Mouse (Mus musculus): ENCODE results near the gene Slc41a1. TPM values are rescaled to one million over a fixed set of nuclear protein-coding genes. Genes with fewer than 3 reads are reported as not detected.

Gene Slc41a1
- polyA plus RNA-seq (2012; ENCODE audit: insufficient read depth, insufficient read length, low replicate concordance, missing spikeins) = not detected in 2 replicates

DNA sequence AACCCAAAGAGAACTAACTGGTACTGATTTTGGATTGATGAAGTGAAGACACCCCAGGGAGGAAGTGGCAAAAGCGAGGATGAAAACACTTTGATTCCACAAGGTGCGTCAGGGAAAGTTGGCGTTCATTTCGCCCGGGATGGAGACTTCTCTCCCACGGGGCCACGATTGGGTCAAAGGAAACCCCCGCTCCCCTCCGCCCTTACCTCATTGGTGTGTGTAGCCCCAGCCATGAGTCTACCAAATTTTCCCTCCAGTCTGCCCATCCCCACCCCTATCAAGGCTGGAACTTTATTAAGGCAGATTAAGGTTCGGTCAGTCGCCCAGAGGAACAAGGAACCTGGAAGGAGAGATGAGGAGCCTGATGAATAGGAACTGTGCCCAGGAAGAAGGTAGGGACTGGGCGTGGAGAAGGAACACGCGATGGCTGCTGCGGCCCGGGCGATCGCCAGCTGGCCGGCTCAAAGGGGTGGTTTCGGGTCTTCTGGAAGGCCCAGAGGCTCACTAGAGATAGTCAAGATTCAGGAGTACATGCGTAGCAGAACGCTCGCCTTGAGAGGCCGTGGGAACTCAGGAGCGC is at the start of gene Slc41a1:
Gene Slc41a1, plus strand, starts transcription at position 287 of the 580 bp plus-strand sequence.
- 7% methylated on average over 25 of the region's 25 CpGs for WGBS
- peak within 1 kb of the TSS; percentile 73 for H3K4me3 ChIP-seq (ENCODE audit: insufficient read depth, low read depth, low read length)
- TF ChIP-seq POLR2A (IDR thresholded peaks at IDR 0.05; ENCODE audit: insufficient read depth, low read depth, low read length) (no peak), CTCF (IDR thresholded peaks at IDR 0.05; ENCODE audit: insufficient read depth, low read depth, low read length) (no peak)
- H3K4me1 ChIP-seq (ENCODE audit: control insufficient read depth, insufficient read depth, low read length) = peaks cover 25% of the 10 kb centered on the region
- H3K27ac ChIP-seq (ENCODE audit: insufficient read depth, low read depth, low read length) = peak within 1 kb of the TSS; percentile 52

DNA sequence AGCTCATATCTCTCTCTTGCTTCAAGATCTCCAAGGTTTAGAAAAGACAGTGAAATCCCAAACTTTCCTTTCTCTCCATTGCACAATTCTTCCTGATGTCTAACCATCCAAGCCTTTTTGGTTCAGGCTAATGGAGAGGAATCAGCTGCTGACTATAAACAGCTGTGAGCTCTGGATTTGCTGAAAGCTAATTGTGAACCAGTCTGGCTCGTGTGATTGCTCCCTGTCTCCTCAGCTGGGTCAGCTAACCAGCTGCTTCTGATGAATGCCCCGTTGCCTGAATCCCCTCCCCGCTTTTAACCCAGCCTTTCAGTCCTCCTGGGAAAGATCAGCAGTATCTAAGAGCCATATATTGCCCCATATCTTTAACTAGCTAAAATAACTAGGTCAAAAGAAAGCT is 32.7 kb upstream of the Slc41a1 start:
- no peak overlapping the region for H3K27ac ChIP-seq (ENCODE audit: insufficient read depth, low read depth, low read length)
- H3K4me1 ChIP-seq (ENCODE audit: control insufficient read depth, insufficient read depth, low read length) = peaks cover 6% of the 10 kb centered on the region
- TF ChIP-seq POLR2A (IDR thresholded peaks at IDR 0.05; ENCODE audit: insufficient read depth, low read depth, low read length) (no peak), CTCF (IDR thresholded peaks at IDR 0.05; ENCODE audit: insufficient read depth, low read depth, low read length) (no peak)
- no peak overlapping the region for H3K4me3 ChIP-seq (ENCODE audit: insufficient read depth, low read depth, low read length)
- 41% methylated on average over 3 of the region's 3 CpGs for WGBS

DNA sequence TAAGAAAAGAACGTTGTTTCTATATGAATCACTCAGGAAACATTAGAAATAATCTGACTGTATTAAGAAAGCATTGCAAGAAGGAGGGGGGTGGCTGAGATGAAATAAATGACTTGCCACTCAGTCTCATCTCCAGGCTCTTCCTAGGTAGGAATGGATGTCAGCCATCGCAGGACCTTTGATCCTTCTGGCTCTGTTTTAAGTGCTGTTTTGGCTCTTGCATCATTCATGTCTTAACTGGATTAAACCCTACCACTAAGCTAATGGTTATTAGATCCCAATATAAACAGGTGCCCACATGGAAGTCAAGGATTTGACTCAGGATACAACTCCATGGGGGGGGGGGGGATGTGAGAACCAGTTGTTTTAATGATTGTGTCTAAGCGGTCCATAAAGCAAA is 32.1 kb upstream of the Slc41a1 start:
- Histone ChIP-seq H3K4me1 (ENCODE audit: control insufficient read depth, insufficient read depth, low read length) (peaks cover 6% of the 10 kb centered on the region), H3K27ac (ENCODE audit: insufficient read depth, low read depth, low read length) (no peak overlapping the region), H3K4me3 (ENCODE audit: insufficient read depth, low read depth, low read length) (no peak overlapping the region)
- WGBS = 86% methylated on average over 3 of the region's 3 CpGs
- TF ChIP-seq CTCF (IDR thresholded peaks at IDR 0.05; ENCODE audit: insufficient read depth, low read depth, low read length) (no peak), POLR2A (IDR thresholded peaks at IDR 0.05; ENCODE audit: insufficient read depth, low read depth, low read length) (no peak)

DNA sequence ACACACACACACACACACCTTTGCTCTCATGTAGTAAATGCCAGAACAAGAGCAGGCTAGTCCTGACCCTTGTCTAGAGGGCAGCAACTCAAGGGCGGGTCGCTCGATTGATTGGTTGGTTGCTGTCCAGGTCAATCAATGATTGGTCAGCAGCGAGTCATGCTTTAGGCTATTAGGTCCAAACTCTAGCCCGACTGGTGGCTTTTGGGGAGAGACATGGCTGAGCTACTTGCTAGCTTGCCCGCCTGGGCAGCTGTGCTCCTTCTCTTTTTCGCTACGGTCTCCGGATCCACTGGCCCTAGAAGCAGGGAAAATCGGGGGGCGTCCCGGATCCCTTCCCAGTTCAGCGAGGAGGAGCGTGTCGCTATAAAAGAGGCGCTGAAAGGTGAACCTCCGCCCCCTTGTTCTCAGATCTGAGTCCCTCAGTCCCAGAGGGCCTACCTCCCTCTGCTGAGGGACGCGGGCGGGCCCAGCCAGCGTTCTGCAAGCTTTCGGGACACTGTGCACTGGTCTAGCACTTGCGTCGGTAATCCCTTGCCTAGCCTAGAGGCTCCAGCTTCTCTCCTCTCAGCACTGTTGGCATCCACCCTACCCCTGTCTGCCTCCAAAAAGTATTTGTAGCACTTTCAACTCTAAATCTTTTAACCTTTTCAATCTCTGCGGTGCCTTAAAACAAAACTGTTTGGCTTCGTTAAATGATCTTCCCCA is 29.9 kb upstream of the Slc41a1 start, which contains the start of gene Pm20d1:
Gene Pm20d1, plus strand, starts transcription at position 180 of the 708 bp plus-strand sequence.
- Histone ChIP-seq H3K4me1 (ENCODE audit: control insufficient read depth, insufficient read depth, low read length) (peaks cover 6% of the 10 kb centered on the region), H3K27ac (ENCODE audit: insufficient read depth, low read depth, low read length) (no peak within 1 kb of the TSS), H3K4me3 (ENCODE audit: insufficient read depth, low read depth, low read length) (peak within 1 kb of the TSS; percentile 4; the same call in 1 of the 2 replicates)
- no peak for TF ChIP-seq CTCF (IDR thresholded peaks at IDR 0.05; ENCODE audit: insufficient read depth, low read depth, low read length)
- TF ChIP-seq POLR2A (IDR thresholded peaks at IDR 0.05; ENCODE audit: insufficient read depth, low read depth, low read length) = no peak
- 19% methylated on average over 26 of the region's 26 CpGs for WGBS

DNA sequence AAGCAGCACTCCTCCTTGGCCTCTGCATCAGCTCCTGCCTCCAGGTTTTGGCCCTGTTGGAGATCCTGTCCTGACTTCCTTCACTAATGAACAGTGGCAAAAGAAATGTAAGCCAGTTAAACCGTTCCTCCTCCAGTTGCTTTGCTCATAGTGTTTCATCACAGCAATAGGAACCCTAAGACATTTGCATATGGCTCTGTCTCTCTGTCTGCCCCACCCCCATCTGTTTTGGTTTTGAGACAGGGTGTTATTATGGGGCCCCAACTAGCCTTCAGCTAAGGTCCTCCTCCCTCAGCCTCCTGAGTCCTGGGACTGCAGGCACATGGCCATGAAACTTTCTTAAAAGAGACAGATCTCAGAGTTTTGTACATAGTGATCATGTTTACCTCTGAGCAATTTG is 27.3 kb upstream of the Slc41a1 start:
- no peak for TF ChIP-seq POLR2A (IDR thresholded peaks at IDR 0.05; ENCODE audit: insufficient read depth, low read depth, low read length)
- TF ChIP-seq CTCF (IDR thresholded peaks at IDR 0.05; ENCODE audit: insufficient read depth, low read depth, low read length) = no peak
- WGBS = 48% methylated on average over 1 of the region's 1 CpGs

DNA sequence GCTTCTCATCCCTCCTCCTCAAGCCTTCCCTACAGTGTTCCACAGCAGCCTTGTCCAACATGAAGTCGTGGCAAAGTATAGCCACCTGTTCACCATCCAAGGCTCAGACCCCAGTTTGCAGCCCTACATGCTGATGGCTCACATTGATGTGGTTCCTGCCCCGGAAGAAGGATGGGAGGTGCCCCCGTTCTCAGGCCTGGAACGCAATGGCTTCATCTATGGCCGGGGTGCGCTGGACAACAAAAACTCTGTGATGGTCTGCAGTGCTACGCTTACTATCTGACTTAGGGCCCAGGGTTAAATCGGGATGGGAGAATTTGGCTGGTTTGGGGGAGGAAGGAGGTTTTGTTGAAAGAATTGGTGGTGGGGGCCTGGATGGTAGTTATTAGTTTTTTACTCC is 26.2 kb upstream of the Slc41a1 start:
- peaks cover 6% of the 10 kb centered on the region for H3K4me1 ChIP-seq (ENCODE audit: control insufficient read depth, insufficient read depth, low read length)
- no peak overlapping the region for H3K4me3 ChIP-seq (ENCODE audit: insufficient read depth, low read depth, low read length)
- no peak overlapping the region for H3K27ac ChIP-seq (ENCODE audit: insufficient read depth, low read depth, low read length)
- TF ChIP-seq POLR2A (IDR thresholded peaks at IDR 0.05; ENCODE audit: insufficient read depth, low read depth, low read length) (no peak), CTCF (IDR thresholded peaks at IDR 0.05; ENCODE audit: insufficient read depth, low read depth, low read length) (no peak)
- WGBS = 97% methylated on average over 8 of the region's 8 CpGs

More for the DNA sequence above, 27.3 kb upstream of the Slc41a1 start:
- Histone ChIP-seq H3K4me1 (ENCODE audit: control insufficient read depth, insufficient read depth, low read length) (peaks cover 6% of the 10 kb centered on the region), H3K27ac (ENCODE audit: insufficient read depth, low read depth, low read length) (no peak overlapping the region), H3K4me3 (ENCODE audit: insufficient read depth, low read depth, low read length) (no peak overlapping the region)

DNA sequence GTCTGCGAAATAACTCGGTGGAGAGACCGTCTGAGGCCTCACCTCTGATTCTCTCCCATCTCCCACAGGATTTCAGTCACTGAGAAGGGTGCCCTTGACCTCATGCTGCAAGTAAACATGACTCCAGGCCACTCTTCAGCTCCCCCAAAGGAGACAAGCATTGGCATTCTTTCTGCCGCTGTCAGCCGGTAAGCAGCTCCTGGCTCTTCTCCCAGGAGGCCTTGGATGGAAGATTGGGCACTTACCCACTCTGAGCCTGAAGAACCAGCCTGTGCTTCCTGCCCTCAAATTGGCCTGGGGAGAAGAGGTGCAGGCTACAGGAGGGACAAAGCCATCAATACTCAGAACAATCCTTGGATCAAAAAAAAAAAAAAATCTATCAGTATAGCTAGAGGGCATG is 24.6 kb upstream of the Slc41a1 start:
- no peak overlapping the region for H3K4me3 ChIP-seq (ENCODE audit: insufficient read depth, low read depth, low read length)
- TF ChIP-seq CTCF (IDR thresholded peaks at IDR 0.05; ENCODE audit: insufficient read depth, low read depth, low read length) = no peak
- no peak for TF ChIP-seq POLR2A (IDR thresholded peaks at IDR 0.05; ENCODE audit: insufficient read depth, low read depth, low read length)
- no peak overlapping the region for H3K27ac ChIP-seq (ENCODE audit: insufficient read depth, low read depth, low read length)
- 70% methylated on average over 5 of the region's 5 CpGs for WGBS
- H3K4me1 ChIP-seq (ENCODE audit: control insufficient read depth, insufficient read depth, low read length) = no peaks in the 10 kb centered on the region

DNA sequence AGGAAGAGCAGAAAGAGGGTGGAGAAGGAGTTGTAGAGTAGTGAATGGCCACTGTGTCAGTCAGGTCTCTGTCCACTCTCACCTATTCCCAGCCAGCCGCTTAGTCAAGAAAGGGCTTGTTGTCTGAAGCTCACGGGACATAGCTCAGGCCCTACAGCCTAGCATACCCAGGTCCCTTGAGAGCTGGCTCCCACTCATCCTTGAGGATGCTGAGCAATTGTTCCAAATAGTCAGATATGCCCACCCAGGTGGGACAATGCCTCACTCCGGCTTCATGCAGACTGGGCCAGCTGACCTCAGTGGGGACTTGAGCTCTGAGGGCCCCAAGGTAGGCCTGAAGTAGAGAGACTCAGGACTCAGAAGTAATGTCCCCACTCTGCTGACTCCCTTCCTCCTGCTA is 23.1 kb upstream of the Slc41a1 start:
- WGBS = 97% methylated on average over 3 of the region's 3 CpGs
- no peak overlapping the region for H3K27ac ChIP-seq (ENCODE audit: insufficient read depth, low read depth, low read length)
- no peak overlapping the region for H3K4me3 ChIP-seq (ENCODE audit: insufficient read depth, low read depth, low read length)
- no peaks in the 10 kb centered on the region for H3K4me1 ChIP-seq (ENCODE audit: control insufficient read depth, insufficient read depth, low read length)
- TF ChIP-seq POLR2A (IDR thresholded peaks at IDR 0.05; ENCODE audit: insufficient read depth, low read depth, low read length) = no peak

DNA sequence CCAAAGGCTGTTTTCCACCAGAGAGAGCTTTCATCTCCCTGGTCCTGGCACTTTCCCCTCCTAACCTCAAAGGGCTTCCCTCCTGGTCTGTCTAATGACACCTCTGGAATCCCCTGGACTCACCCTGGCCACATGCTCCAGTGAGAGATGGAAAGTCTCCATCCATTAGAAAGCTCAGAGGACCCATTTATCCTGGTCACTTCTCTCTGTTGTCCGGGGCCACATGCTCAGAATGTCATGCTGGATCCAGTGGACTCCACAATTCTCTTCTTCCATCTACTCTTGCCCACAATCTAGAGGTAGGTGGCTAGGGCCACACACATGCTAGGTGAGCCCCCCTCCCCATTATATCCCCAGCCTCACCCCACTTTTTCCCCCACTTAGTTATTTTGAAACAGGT is 18.3 kb upstream of the Slc41a1 start:
- Histone ChIP-seq H3K27ac (ENCODE audit: insufficient read depth, low read depth, low read length) (no peak overlapping the region), H3K4me3 (ENCODE audit: insufficient read depth, low read depth, low read length) (no peak overlapping the region), H3K4me1 (ENCODE audit: control insufficient read depth, insufficient read depth, low read length) (peaks cover 6% of the 10 kb centered on the region; the same call in 1 of the 2 replicates)
- 94% methylated on average over 1 of the region's 1 CpGs for WGBS
- TF ChIP-seq POLR2A (IDR thresholded peaks at IDR 0.05; ENCODE audit: insufficient read depth, low read depth, low read length) (no peak), CTCF (IDR thresholded peaks at IDR 0.05; ENCODE audit: insufficient read depth, low read depth, low read length) (no peak)

All from olfactory bulb, adult 2 months (tissue).